Mouse (Mus musculus) layer of hippocampus, adult 9-10 months (tissue): Measurements from ENCODE around the gene Sgo1.

Experiments
- DNase-seq: peaks from one replicate; pipeline ENCODE4 v3.0.0; 2022; ENCODE audit warnings: low spot score

Sgo1 gene

DNA sequence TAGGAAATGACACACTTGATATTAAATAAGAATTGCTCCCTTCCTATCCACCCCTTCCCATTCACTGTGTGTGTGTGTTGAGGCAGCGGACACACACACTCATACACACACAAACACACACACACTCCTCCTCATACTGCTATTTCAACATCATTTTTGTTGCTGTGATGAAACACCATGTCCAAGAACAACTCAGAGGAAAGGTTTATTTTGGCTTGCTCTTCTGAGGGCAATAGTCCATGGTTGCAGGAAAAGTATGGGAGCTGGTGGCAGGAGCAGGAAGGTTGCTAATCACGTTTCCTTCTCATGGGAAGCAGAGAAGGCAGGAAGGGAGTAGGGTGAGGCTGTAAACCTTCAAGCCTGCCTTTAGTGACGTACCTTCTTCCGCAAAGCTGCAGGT is 45.8 kb downstream of the Sgo1 start:
- DNase-seq: no peak

DNA sequence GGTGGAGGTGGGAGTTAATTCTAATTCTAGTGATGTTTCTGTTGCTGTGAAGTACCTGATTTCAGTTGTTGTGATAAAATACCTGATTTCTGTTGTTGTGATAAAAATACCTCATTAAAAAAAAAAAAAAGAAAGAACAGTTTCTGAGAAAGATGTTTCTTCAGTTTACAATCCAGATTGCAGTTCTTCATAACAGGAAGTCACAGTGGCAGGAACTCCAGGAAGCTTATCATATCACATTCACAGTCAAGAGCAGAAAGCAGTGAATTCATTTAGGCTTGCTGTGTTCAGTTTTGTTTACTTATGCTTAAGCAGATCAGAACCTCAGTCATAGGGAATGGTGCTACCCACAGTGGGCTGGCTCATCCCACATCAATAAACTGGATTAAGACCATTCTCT is 57.8 kb downstream of the Sgo1 start:
- DNase-seq: no peak

DNA sequence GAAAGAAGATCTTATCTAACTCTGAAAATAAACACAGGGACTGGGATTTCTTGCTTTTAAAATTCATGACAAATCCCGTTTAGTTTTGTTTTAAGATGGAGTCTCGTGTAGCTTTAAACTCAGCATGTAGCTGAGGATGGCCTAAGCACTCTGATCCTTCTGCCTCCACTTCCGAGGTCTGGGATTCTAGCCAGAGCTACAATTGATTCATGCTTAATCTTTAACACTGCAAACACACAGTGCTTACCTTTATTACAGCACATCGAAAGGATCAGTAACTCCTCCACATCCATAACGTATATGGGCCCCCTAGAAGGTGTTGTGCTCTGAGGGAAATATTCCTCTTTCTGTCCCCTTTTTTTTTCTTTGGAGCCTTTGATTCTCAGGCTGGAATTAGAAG is 61.0 kb downstream of the Sgo1 start:
- no peak for DNase-seq

DNA sequence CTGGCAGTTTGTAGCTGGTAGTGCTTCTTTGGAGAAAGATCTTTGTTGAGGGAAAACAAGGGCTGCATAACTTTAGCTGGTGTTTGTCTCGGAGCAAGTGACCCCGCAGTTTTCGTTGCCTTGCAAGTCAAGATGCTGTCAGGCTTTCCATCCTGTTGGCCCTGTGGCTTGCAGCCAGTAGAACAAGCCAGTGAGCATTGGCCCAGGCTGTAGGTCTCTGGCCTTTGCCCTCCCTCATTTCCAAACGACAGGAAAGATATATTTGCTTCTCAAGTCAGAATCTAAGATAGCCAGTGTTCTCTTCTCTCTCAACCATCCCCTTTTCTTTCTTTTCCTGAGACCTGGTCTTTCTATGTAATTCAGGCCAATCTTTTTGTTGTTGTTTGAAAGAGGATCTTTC is 61.6 kb downstream of the Sgo1 start:
- no peak for DNase-seq

DNA sequence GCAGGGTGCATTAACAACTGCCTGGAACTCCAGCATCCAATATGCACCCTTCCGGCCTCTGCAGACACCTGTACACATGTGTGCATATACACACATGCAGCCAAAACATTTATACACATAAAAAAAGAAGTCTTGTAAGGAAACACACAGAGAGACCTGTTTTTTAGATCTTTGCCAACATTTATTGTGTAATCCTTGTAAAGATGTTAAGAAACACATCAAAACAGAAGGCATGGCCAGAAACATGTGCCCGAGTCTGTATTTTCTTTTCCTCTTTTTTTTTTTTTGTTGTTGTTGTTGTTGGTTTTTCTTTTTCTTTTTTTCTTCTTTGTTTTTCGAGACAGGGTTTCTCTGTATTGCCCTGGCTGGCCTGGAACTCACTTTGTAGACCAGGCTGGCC is 63.0 kb downstream of the Sgo1 start:
- DNase-seq: no peak
